Mouse (Mus musculus): ENCODE results near the gene Krtap27-1. TPM values are rescaled to one million over a fixed set of nuclear protein-coding genes. Genes with fewer than 3 reads are reported as not detected.

The Krtap27-1 gene
- polyA plus RNA-seq, 1 experiment: not detected

- H3K4me3 ChIP-seq (replicated peaks): no peak overlapping the region
- H3K27me3 ChIP-seq (ENCODE audit: control insufficient read depth): no peaks in the 10 kb centered on the region
- no peak for TF ChIP-seq GATA1 (IDR thresholded peaks at IDR 0.05; ENCODE audit: low read length)
- no peak for TF ChIP-seq TAL1 (IDR thresholded peaks at IDR 0.05; ENCODE audit: low read length)
- H3K4me1 ChIP-seq (ENCODE audit: control insufficient read depth): no peaks in the 10 kb centered on the region
- no peaks in the 10 kb centered on the region for H3K36me3 ChIP-seq (ENCODE audit: control insufficient read depth)
- H3K9me3 ChIP-seq (ENCODE audit: control insufficient read depth, low read length): peaks cover 7% of the 10 kb centered on the region
These were observed 7.6 kb upstream of the Krtap27-1 start for GRCm38 (mm10) chr16:88679099-88679498.

GRCm38 (mm10) chr16:88657426-88657825, 14.0 kb downstream of the Krtap27-1 start:
- Histone ChIP-seq H3K36me3 (ENCODE audit: control insufficient read depth) (no peaks in the 10 kb centered on the region), H3K9me3 (ENCODE audit: control insufficient read depth, low read length) (no peaks in the 10 kb centered on the region; the same call in 1 of the 2 replicates), H3K4me1 (ENCODE audit: control insufficient read depth) (no peaks in the 10 kb centered on the region), H3K27me3 (ENCODE audit: control insufficient read depth) (no peaks in the 10 kb centered on the region), H3K4me3 (replicated peaks) (no peak overlapping the region)
- TF ChIP-seq TAL1 (IDR thresholded peaks at IDR 0.05; ENCODE audit: low read length): no peak
- no peak for TF ChIP-seq GATA1 (IDR thresholded peaks at IDR 0.05; ENCODE audit: low read length)

- Histone ChIP-seq H3K27me3 (ENCODE audit: control insufficient read depth) (no peaks in the 10 kb centered on the region), H3K4me1 (ENCODE audit: control insufficient read depth) (no peaks in the 10 kb centered on the region), H3K9me3 (ENCODE audit: control insufficient read depth, low read length) (peaks cover 7% of the 10 kb centered on the region), H3K36me3 (ENCODE audit: control insufficient read depth) (no peaks in the 10 kb centered on the region), H3K4me3 (replicated peaks) (no peak overlapping the region)
- TF ChIP-seq TAL1 (IDR thresholded peaks at IDR 0.05; ENCODE audit: low read length) (no peak), GATA1 (IDR thresholded peaks at IDR 0.05; ENCODE audit: low read length) (no peak)
These were observed 19.5 kb downstream of the Krtap27-1 start for GRCm38 (mm10) chr16:88651952-88652351.

- TF ChIP-seq TAL1 (IDR thresholded peaks at IDR 0.05; ENCODE audit: low read length) (no peak), GATA1 (IDR thresholded peaks at IDR 0.05; ENCODE audit: low read length) (no peak)
- H3K4me3 ChIP-seq (replicated peaks): no peak overlapping the region
- no peaks in the 10 kb centered on the region for H3K27me3 ChIP-seq (ENCODE audit: control insufficient read depth)
- H3K36me3 ChIP-seq (ENCODE audit: control insufficient read depth): no peaks in the 10 kb centered on the region
- no peaks in the 10 kb centered on the region for H3K4me1 ChIP-seq (ENCODE audit: control insufficient read depth)
- H3K9me3 ChIP-seq (ENCODE audit: control insufficient read depth, low read length): peaks cover 12% of the 10 kb centered on the region
These were observed 20.4 kb downstream of the Krtap27-1 start for GRCm38 (mm10) chr16:88651082-88651481.

GRCm38 (mm10) chr16:88647358-88647846, 24.1 kb downstream of the Krtap27-1 start, which contains the start of gene Krtap26-1:
Krtap26-1 (minus strand) TSS chr16:88647796.
- no peaks in the 10 kb centered on the region for H3K4me1 ChIP-seq (ENCODE audit: control insufficient read depth)
- H3K4me3 ChIP-seq (replicated peaks): no peak within 1 kb of the TSS
- TF ChIP-seq GATA1 (IDR thresholded peaks at IDR 0.05; ENCODE audit: low read length) (no peak), TAL1 (IDR thresholded peaks at IDR 0.05; ENCODE audit: low read length) (no peak)
- H3K9me3 ChIP-seq (ENCODE audit: control insufficient read depth, low read length): peaks cover 16% of the 10 kb centered on the region
- H3K27me3 ChIP-seq (ENCODE audit: control insufficient read depth): no peaks in the 10 kb centered on the region
- H3K36me3 ChIP-seq (ENCODE audit: control insufficient read depth): no peaks in the 10 kb centered on the region

- TF ChIP-seq TAL1 (IDR thresholded peaks at IDR 0.05; ENCODE audit: low read length): no peak
- Histone ChIP-seq H3K4me3 (replicated peaks) (no peak overlapping the region), H3K9me3 (ENCODE audit: control insufficient read depth, low read length) (peaks cover 16% of the 10 kb centered on the region), H3K27me3 (ENCODE audit: control insufficient read depth) (no peaks in the 10 kb centered on the region), H3K36me3 (ENCODE audit: control insufficient read depth) (no peaks in the 10 kb centered on the region), H3K4me1 (ENCODE audit: control insufficient read depth) (no peaks in the 10 kb centered on the region)
These were observed 24.9 kb downstream of the Krtap27-1 start for GRCm38 (mm10) chr16:88646366-88647111.

- H3K4me1 ChIP-seq (ENCODE audit: control insufficient read depth): no peaks in the 10 kb centered on the region
- H3K36me3 ChIP-seq (ENCODE audit: control insufficient read depth): no peaks in the 10 kb centered on the region
- no peak for TF ChIP-seq GATA1 (IDR thresholded peaks at IDR 0.05; ENCODE audit: low read length)
- no peak for TF ChIP-seq TAL1 (IDR thresholded peaks at IDR 0.05; ENCODE audit: low read length)
- no peak overlapping the region for H3K4me3 ChIP-seq (replicated peaks)
- no peaks in the 10 kb centered on the region for H3K27me3 ChIP-seq (ENCODE audit: control insufficient read depth)
- H3K9me3 ChIP-seq (ENCODE audit: control insufficient read depth, low read length): peaks cover 5% of the 10 kb centered on the region
These were observed 31.4 kb downstream of the Krtap27-1 start for GRCm38 (mm10) chr16:88640053-88640452.

GRCm38 (mm10) chr16:88635142-88635541, 36.3 kb downstream of the Krtap27-1 start:
- H3K4me1 ChIP-seq (ENCODE audit: control insufficient read depth): no peaks in the 10 kb centered on the region
- TF ChIP-seq TAL1 (IDR thresholded peaks at IDR 0.05; ENCODE audit: low read length) (no peak), GATA1 (IDR thresholded peaks at IDR 0.05; ENCODE audit: low read length) (no peak)
- 0 out of 2 replicates have a peak, but pooled peaks cover 2% of the 10 kb centered on the region for H3K9me3 ChIP-seq (ENCODE audit: control insufficient read depth, low read length)
- H3K4me3 ChIP-seq (replicated peaks): no peak overlapping the region
- no peaks in the 10 kb centered on the region for H3K27me3 ChIP-seq (ENCODE audit: control insufficient read depth)
- H3K36me3 ChIP-seq (ENCODE audit: control insufficient read depth): no peaks in the 10 kb centered on the region

- TF ChIP-seq TAL1 (IDR thresholded peaks at IDR 0.05; ENCODE audit: low read length) (no peak), GATA1 (IDR thresholded peaks at IDR 0.05; ENCODE audit: low read length) (no peak)
- Histone ChIP-seq H3K4me3 (replicated peaks) (no peak overlapping the region), H3K36me3 (ENCODE audit: control insufficient read depth) (no peaks in the 10 kb centered on the region), H3K4me1 (ENCODE audit: control insufficient read depth) (no peaks in the 10 kb centered on the region), H3K9me3 (ENCODE audit: control insufficient read depth, low read length) (peaks cover 8% of the 10 kb centered on the region), H3K27me3 (ENCODE audit: control insufficient read depth) (no peaks in the 10 kb centered on the region)
These were observed 40.0 kb downstream of the Krtap27-1 start for GRCm38 (mm10) chr16:88631474-88631873.
